Mouse (Mus musculus): ENCODE measurements at regions not wholly inside any gene's neighbourhood (a gene's known extent, or its start where the extent isn't known, plus 50 kb on each side); places are given as distances from the start of the nearest gene placed in this dataset.

- Histone ChIP-seq H3K27me3 (ENCODE audit: control insufficient read depth, insufficient read depth, low read length) (no peaks in the 10 kb centered on the region), H3K36me3 (ENCODE audit: control insufficient read depth, insufficient read depth, low read length) (no peaks in the 10 kb centered on the region), H3K27ac (ENCODE audit: insufficient read depth, low read length) (no peak overlapping the region), H3K4me3 (ENCODE audit: extremely low read depth, insufficient read depth, insufficient read length) (no peak overlapping the region), H3K4me1 (ENCODE audit: control insufficient read depth, insufficient read depth, insufficient read length) (no peaks in the 10 kb centered on the region)
- TF ChIP-seq CTCF (IDR thresholded peaks at IDR 0.05; ENCODE audit: extremely low read depth, insufficient read depth, insufficient read length, insufficient replicate concordance): no peak
- TF ChIP-seq POLR2A (IDR thresholded peaks at IDR 0.05; ENCODE audit: low read depth, low read length): no peak
- DNase-seq (ENCODE audit: low read depth in 1 of 2, low spot score in 2 of 2): no peak
- WGBS: 73% methylated on average over 4 of the region's 4 CpGs
These were observed 476.9 kb downstream of the Bnc2 start for GRCm38 (mm10) chr4:84198176-84198575.

DNA sequence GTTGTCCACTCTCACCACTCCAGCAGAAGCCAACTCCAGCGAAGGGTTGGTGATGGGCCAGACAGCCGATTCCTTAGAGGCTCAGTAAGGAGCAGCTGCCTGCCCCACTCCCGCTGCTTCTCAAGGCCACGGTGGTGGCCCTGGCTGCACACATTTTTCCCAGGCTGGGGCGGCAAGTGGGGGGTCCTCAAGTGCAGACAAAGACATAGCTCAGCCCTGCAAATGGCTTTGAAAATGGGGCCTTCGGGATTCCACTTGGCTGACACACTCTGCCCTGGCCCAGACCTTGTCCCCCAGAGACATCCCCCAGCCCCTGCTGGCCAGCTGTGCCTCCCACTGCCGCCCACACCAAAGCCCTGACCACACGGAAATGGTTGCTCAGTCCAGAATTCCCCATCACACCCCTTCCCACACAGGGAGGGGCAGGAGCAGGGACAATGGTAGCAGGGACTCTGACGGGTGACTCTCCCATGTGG is 475.9 kb downstream of the Bnc2 start:
- Histone ChIP-seq H3K4me1 (ENCODE audit: control insufficient read depth, insufficient read depth, insufficient read length) (no peaks in the 10 kb centered on the region), H3K27ac (ENCODE audit: insufficient read depth, low read length) (no peak overlapping the region), H3K4me3 (ENCODE audit: extremely low read depth, insufficient read depth, insufficient read length) (no peak overlapping the region), H3K36me3 (ENCODE audit: control insufficient read depth, insufficient read depth, low read length) (no peaks in the 10 kb centered on the region), H3K27me3 (ENCODE audit: control insufficient read depth, insufficient read depth, low read length) (no peaks in the 10 kb centered on the region)
- TF ChIP-seq CTCF (IDR thresholded peaks at IDR 0.05; ENCODE audit: extremely low read depth, insufficient read depth, insufficient read length, insufficient replicate concordance) (no peak), POLR2A (IDR thresholded peaks at IDR 0.05; ENCODE audit: low read depth, low read length) (no peak)
- no peak for DNase-seq (ENCODE audit: low read depth in 1 of 2, low spot score in 2 of 2)
- 83% methylated on average over 9 of the region's 9 CpGs for WGBS

- Histone ChIP-seq H3K27me3 (ENCODE audit: control insufficient read depth, insufficient read depth, low read length) (no peaks in the 10 kb centered on the region), H3K4me1 (ENCODE audit: control insufficient read depth, insufficient read depth, insufficient read length) (no peaks in the 10 kb centered on the region), H3K36me3 (ENCODE audit: control insufficient read depth, insufficient read depth, low read length) (no peaks in the 10 kb centered on the region), H3K4me3 (ENCODE audit: extremely low read depth, insufficient read depth, insufficient read length) (no peak overlapping the region), H3K27ac (ENCODE audit: insufficient read depth, low read length) (no peak overlapping the region)
- TF ChIP-seq CTCF (IDR thresholded peaks at IDR 0.05; ENCODE audit: extremely low read depth, insufficient read depth, insufficient read length, insufficient replicate concordance) (no peak), POLR2A (IDR thresholded peaks at IDR 0.05; ENCODE audit: low read depth, low read length) (no peak)
- WGBS: 84% methylated on average over 3 of the region's 3 CpGs
- DNase-seq (ENCODE audit: low read depth in 1 of 2, low spot score in 2 of 2): no peak
These were observed 474.1 kb downstream of the Bnc2 start for GRCm38 (mm10) chr4:84201001-84201400.

- 52% methylated on average over 2 of the region's 2 CpGs for WGBS
- H3K4me3 ChIP-seq (ENCODE audit: extremely low read depth, insufficient read depth, insufficient read length): no peak overlapping the region
- TF ChIP-seq CTCF (IDR thresholded peaks at IDR 0.05; ENCODE audit: extremely low read depth, insufficient read depth, insufficient read length, insufficient replicate concordance) (no peak), POLR2A (IDR thresholded peaks at IDR 0.05; ENCODE audit: low read depth, low read length) (no peak)
- no peaks in the 10 kb centered on the region for H3K4me1 ChIP-seq (ENCODE audit: control insufficient read depth, insufficient read depth, insufficient read length)
- H3K27me3 ChIP-seq (ENCODE audit: control insufficient read depth, insufficient read depth, low read length): no peaks in the 10 kb centered on the region
- no peak for DNase-seq (ENCODE audit: low read depth in 1 of 2, low spot score in 2 of 2)
- no peak overlapping the region for H3K27ac ChIP-seq (ENCODE audit: insufficient read depth, low read length)
- H3K36me3 ChIP-seq (ENCODE audit: control insufficient read depth, insufficient read depth, low read length): no peaks in the 10 kb centered on the region
These were observed 472.8 kb downstream of the Bnc2 start for GRCm38 (mm10) chr4:84202231-84202630.

DNA sequence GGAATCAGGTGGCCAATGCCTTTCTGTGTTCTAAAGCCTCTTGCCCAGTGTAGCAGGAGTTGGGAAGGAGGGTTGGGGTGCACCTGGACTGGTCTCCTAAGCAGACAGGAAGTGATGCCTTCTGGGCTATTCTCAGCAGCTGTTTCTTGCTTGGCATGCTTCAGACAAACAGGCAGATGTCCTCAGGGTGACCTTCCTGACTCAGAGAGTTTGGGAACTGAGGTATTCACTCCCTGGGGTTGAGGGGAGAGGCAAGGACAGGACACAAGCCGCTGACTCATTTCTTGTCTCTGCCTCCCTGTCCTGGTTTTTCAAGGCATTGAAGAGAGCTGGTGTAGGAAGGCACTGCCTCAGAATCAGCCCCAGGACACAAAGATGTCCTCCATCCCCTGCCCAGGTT is 471.4 kb downstream of the Bnc2 start:
- Histone ChIP-seq H3K36me3 (ENCODE audit: control insufficient read depth, insufficient read depth, low read length) (no peaks in the 10 kb centered on the region), H3K27me3 (ENCODE audit: control insufficient read depth, insufficient read depth, low read length) (no peaks in the 10 kb centered on the region), H3K4me3 (ENCODE audit: extremely low read depth, insufficient read depth, insufficient read length) (no peak overlapping the region), H3K27ac (ENCODE audit: insufficient read depth, low read length) (no peak overlapping the region), H3K4me1 (ENCODE audit: control insufficient read depth, insufficient read depth, insufficient read length) (no peaks in the 10 kb centered on the region)
- WGBS: 28% methylated on average over 1 of the region's 1 CpGs
- no peak for TF ChIP-seq CTCF (IDR thresholded peaks at IDR 0.05; ENCODE audit: extremely low read depth, insufficient read depth, insufficient read length, insufficient replicate concordance)
- TF ChIP-seq POLR2A (IDR thresholded peaks at IDR 0.05; ENCODE audit: low read depth, low read length): no peak
- no peak for DNase-seq (ENCODE audit: low read depth in 1 of 2, low spot score in 2 of 2)

- no peak overlapping the region for H3K4me3 ChIP-seq (ENCODE audit: extremely low read depth, insufficient read depth, insufficient read length)
- H3K4me1 ChIP-seq (ENCODE audit: control insufficient read depth, insufficient read depth, insufficient read length): no peaks in the 10 kb centered on the region
- no peak for DNase-seq (ENCODE audit: low read depth in 1 of 2, low spot score in 2 of 2)
- H3K36me3 ChIP-seq (ENCODE audit: control insufficient read depth, insufficient read depth, low read length): no peaks in the 10 kb centered on the region
- H3K27ac ChIP-seq (ENCODE audit: insufficient read depth, low read length): no peak overlapping the region
- no peaks in the 10 kb centered on the region for H3K27me3 ChIP-seq (ENCODE audit: control insufficient read depth, insufficient read depth, low read length)
- no peak for TF ChIP-seq CTCF (IDR thresholded peaks at IDR 0.05; ENCODE audit: extremely low read depth, insufficient read depth, insufficient read length, insufficient replicate concordance)
- no peak for TF ChIP-seq POLR2A (IDR thresholded peaks at IDR 0.05; ENCODE audit: low read depth, low read length)
These were observed 470.3 kb downstream of the Bnc2 start for GRCm38 (mm10) chr4:84204777-84205176.

DNA sequence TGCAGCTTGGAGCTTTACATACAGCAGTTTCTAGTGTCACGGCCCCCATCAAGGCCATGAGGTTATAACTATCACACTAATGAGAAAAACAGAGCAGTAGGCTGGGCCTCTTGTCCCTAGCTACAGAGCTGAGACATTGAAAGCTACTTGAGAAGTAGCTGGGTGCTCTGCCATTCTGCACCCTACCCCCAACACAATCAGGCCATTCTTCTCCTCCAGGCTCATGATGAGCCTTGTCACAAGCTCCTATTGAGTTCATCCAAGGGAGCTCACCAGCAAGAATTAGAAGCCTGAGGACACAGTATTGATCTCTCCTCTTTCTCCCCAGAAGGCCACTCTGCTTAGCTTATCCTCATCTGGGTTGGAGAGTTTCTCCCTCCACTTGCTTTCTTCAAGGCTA is 466.9 kb downstream of the Bnc2 start:
- Histone ChIP-seq H3K4me1 (ENCODE audit: control insufficient read depth, insufficient read depth, insufficient read length) (no peaks in the 10 kb centered on the region), H3K27ac (ENCODE audit: insufficient read depth, low read length) (no peak overlapping the region), H3K4me3 (ENCODE audit: extremely low read depth, insufficient read depth, insufficient read length) (no peak overlapping the region), H3K36me3 (ENCODE audit: control insufficient read depth, insufficient read depth, low read length) (no peaks in the 10 kb centered on the region), H3K27me3 (ENCODE audit: control insufficient read depth, insufficient read depth, low read length) (no peaks in the 10 kb centered on the region)
- 93% methylated on average over 1 of the region's 1 CpGs for WGBS
- TF ChIP-seq POLR2A (IDR thresholded peaks at IDR 0.05; ENCODE audit: low read depth, low read length): no peak
- no peak for TF ChIP-seq CTCF (IDR thresholded peaks at IDR 0.05; ENCODE audit: extremely low read depth, insufficient read depth, insufficient read length, insufficient replicate concordance)
- no peak for DNase-seq (ENCODE audit: low read depth in 1 of 2, low spot score in 2 of 2)
